Mouse (Mus musculus): ENCODE measurements around the gene Ascl2. TPM values are rescaled to one million over a fixed set of nuclear protein-coding genes. Genes with fewer than 3 reads are reported as not detected.

The Ascl2 gene
- polyA plus RNA-seq, 1 experiment from 2014 or later, result 1.3 TPM

- DNase-seq (ENCODE audit: low spot score), result no peak
- H3K9me3 ChIP-seq (ENCODE audit: low read length), result no peaks in the 10 kb centered on the region
- H3K4me2 ChIP-seq (replicated peaks; ENCODE audit: low read depth, low read length), result no peak overlapping the region
- H3K36me3 ChIP-seq (ENCODE audit: insufficient read depth, low read length), result no peaks in the 10 kb centered on the region
- TF ChIP-seq EP300 (IDR thresholded peaks at IDR 0.05) (no peak), CTCF (IDR thresholded peaks at IDR 0.05) (no peak)
- H3K27ac ChIP-seq (ENCODE audit: low read length), result no peak overlapping the region
- no peak overlapping the region for H3K9ac ChIP-seq (replicated peaks; ENCODE audit: low read depth)
- 98% methylated on average over 4 of the region's 4 CpGs for WGBS
- H3K27me3 ChIP-seq (replicated peaks; ENCODE audit: insufficient read depth, low read length), result no peaks in the 10 kb centered on the region
- no peaks in the 10 kb centered on the region for H3K4me1 ChIP-seq (ENCODE audit: insufficient read depth, low read depth, low read length)
- no peak for ATAC-seq
- H3K4me3 ChIP-seq (ENCODE audit: low read depth, low read length), result no peak overlapping the region
Measured at GRCm38 (mm10) chr7:142985146-142985545, 16.1 kb upstream of the Ascl2 start.

GRCm38 (mm10) chr7:142981908-142982307 lies 12.8 kb upstream of the Ascl2 start:
- Histone ChIP-seq H3K27me3 (replicated peaks; ENCODE audit: insufficient read depth, low read length) (no peaks in the 10 kb centered on the region), H3K9me3 (ENCODE audit: low read length) (no peaks in the 10 kb centered on the region), H3K27ac (ENCODE audit: low read length) (no peak overlapping the region), H3K4me3 (ENCODE audit: low read depth, low read length) (no peak overlapping the region), H3K9ac (replicated peaks; ENCODE audit: low read depth) (no peak overlapping the region), H3K4me2 (replicated peaks; ENCODE audit: low read depth, low read length) (no peak overlapping the region), H3K36me3 (ENCODE audit: insufficient read depth, low read length) (no peaks in the 10 kb centered on the region), H3K4me1 (ENCODE audit: insufficient read depth, low read depth, low read length) (no peaks in the 10 kb centered on the region)
- DNase-seq (ENCODE audit: low spot score) (no peak), ATAC-seq (no peak)
- TF ChIP-seq EP300 (IDR thresholded peaks at IDR 0.05), result no peak
- TF ChIP-seq CTCF (IDR thresholded peaks at IDR 0.05), result no peak
- 45% methylated on average over 4 of the region's 4 CpGs for WGBS

- Histone ChIP-seq H3K4me3 (ENCODE audit: low read depth, low read length) (peak overlapping the region; percentile 37), H3K9me3 (ENCODE audit: low read length) (no peaks in the 10 kb centered on the region), H3K4me1 (ENCODE audit: insufficient read depth, low read depth, low read length) (peaks cover 12% of the 10 kb centered on the region; the same call in 1 of the 2 replicates), H3K27ac (ENCODE audit: low read length) (peak overlapping the region; percentile 51), H3K27me3 (replicated peaks; ENCODE audit: insufficient read depth, low read length) (peaks cover 36% of the 10 kb centered on the region), H3K36me3 (ENCODE audit: insufficient read depth, low read length) (no peaks in the 10 kb centered on the region), H3K9ac (replicated peaks; ENCODE audit: low read depth) (0 out of 2 replicates have a peak overlapping the region, but pooled peaks have one; percentile 12), H3K4me2 (replicated peaks; ENCODE audit: low read depth, low read length) (peak overlapping the region; percentile 77)
- DNase-seq (ENCODE audit: low spot score), result peak; percentile 64
- ATAC-seq, result peak; percentile 58
- 2% methylated on average over 79 of the region's 90 CpGs for WGBS
- TF ChIP-seq CTCF (IDR thresholded peaks at IDR 0.05) (peak; percentile 50), EP300 (IDR thresholded peaks at IDR 0.05) (no peak)
Measured at GRCm38 (mm10) chr7:142967884-142968808, 918 bp downstream of the Ascl2 start.

GRCm38 (mm10) chr7:142967414-142967883 lies 1.6 kb downstream of the Ascl2 start:
- Histone ChIP-seq H3K4me2 (replicated peaks; ENCODE audit: low read depth, low read length) (peak overlapping the region; percentile 77), H3K27me3 (replicated peaks; ENCODE audit: insufficient read depth, low read length) (peaks cover 36% of the 10 kb centered on the region), H3K9me3 (ENCODE audit: low read length) (no peaks in the 10 kb centered on the region), H3K4me1 (ENCODE audit: insufficient read depth, low read depth, low read length) (peaks cover 12% of the 10 kb centered on the region; the same call in 1 of the 2 replicates), H3K27ac (ENCODE audit: low read length) (peak overlapping the region; percentile 51), H3K36me3 (ENCODE audit: insufficient read depth, low read length) (no peaks in the 10 kb centered on the region), H3K4me3 (ENCODE audit: low read depth, low read length) (peak overlapping the region; percentile 37), H3K9ac (replicated peaks; ENCODE audit: low read depth) (0 out of 2 replicates have a peak overlapping the region, but pooled peaks have one; percentile 12)
- DNase-seq (ENCODE audit: low spot score) (peak; percentile 88), ATAC-seq (peak; percentile 91)
- 1% methylated on average over 36 of the region's 36 CpGs for WGBS
- TF ChIP-seq CTCF (IDR thresholded peaks at IDR 0.05), result no peak
- no peak for TF ChIP-seq EP300 (IDR thresholded peaks at IDR 0.05)

- H3K27ac ChIP-seq (ENCODE audit: low read length), result no peak overlapping the region
- no peaks in the 10 kb centered on the region for H3K36me3 ChIP-seq (ENCODE audit: insufficient read depth, low read length)
- H3K4me2 ChIP-seq (replicated peaks; ENCODE audit: low read depth, low read length), result no peak overlapping the region
- no peaks in the 10 kb centered on the region for H3K4me1 ChIP-seq (ENCODE audit: insufficient read depth, low read depth, low read length)
- no peak overlapping the region for H3K9ac ChIP-seq (replicated peaks; ENCODE audit: low read depth)
- no peaks in the 10 kb centered on the region for H3K27me3 ChIP-seq (replicated peaks; ENCODE audit: insufficient read depth, low read length)
- TF ChIP-seq EP300 (IDR thresholded peaks at IDR 0.05), result no peak
- no peak for TF ChIP-seq CTCF (IDR thresholded peaks at IDR 0.05)
- no peak for ATAC-seq
- no peak for DNase-seq (ENCODE audit: low spot score)
- H3K4me3 ChIP-seq (ENCODE audit: low read depth, low read length), result no peak overlapping the region
- H3K9me3 ChIP-seq (ENCODE audit: low read length), result no peaks in the 10 kb centered on the region
- WGBS, result 70% methylated on average over 4 of the region's 4 CpGs
Measured at GRCm38 (mm10) chr7:142959752-142960151, 9.3 kb downstream of the Ascl2 start.

GRCm38 (mm10) chr7:142958817-142959216 lies 10.2 kb downstream of the Ascl2 start:
- TF ChIP-seq EP300 (IDR thresholded peaks at IDR 0.05) (no peak), CTCF (IDR thresholded peaks at IDR 0.05) (no peak)
- Histone ChIP-seq H3K4me1 (ENCODE audit: insufficient read depth, low read depth, low read length) (no peaks in the 10 kb centered on the region), H3K4me2 (replicated peaks; ENCODE audit: low read depth, low read length) (no peak overlapping the region), H3K27ac (ENCODE audit: low read length) (no peak overlapping the region), H3K36me3 (ENCODE audit: insufficient read depth, low read length) (no peaks in the 10 kb centered on the region), H3K27me3 (replicated peaks; ENCODE audit: insufficient read depth, low read length) (no peaks in the 10 kb centered on the region), H3K9ac (replicated peaks; ENCODE audit: low read depth) (no peak overlapping the region), H3K4me3 (ENCODE audit: low read depth, low read length) (no peak overlapping the region), H3K9me3 (ENCODE audit: low read length) (no peaks in the 10 kb centered on the region)
- ATAC-seq, result no peak
- 87% methylated on average over 1 of the region's 1 CpGs for WGBS
- no peak for DNase-seq (ENCODE audit: low spot score)

Measured in lung, postnatal 0 days (tissue).